Mouse (Mus musculus) CH12.LX (cell line): ENCODE measurements around the gene Isca1.

Experiments used
- CTCF ChIP-seq, 2 experiments: IDR thresholded peaks in 1 of 2; conservative IDR thresholded peaks in 1 of 2; 2 replicates each; pipeline ENCODE4 v1.5.1; 2011 to 2012; ENCODE audit warnings: low read depth in 2 of 2, low read length in 2 of 2, improper control_type of control experiment in 1 of 2, inconsistent platforms in 1 of 2, mild to moderate bottlenecking in 1 of 2, moderate library complexity in 1 of 2
- ELF1 ChIP-seq: IDR thresholded peaks from 2 replicates; pipeline ENCODE4 v1.6.1; 2014; ENCODE audit warnings: low read depth, mild to moderate bottlenecking, inconsistent platforms, low read length, improper control_type of control experiment
- EP300 ChIP-seq: IDR thresholded peaks from 2 replicates; pipeline ENCODE4 v1.6.1; 2011; ENCODE audit warnings: low read length, improper control_type of control experiment
- MAX ChIP-seq: IDR thresholded peaks from 2 replicates; pipeline ENCODE4 v1.6.1; 2011; ENCODE audit warnings: low read length, improper control_type of control experiment
- MXI1 ChIP-seq: IDR thresholded peaks from 2 replicates; pipeline ENCODE4 v1.6.1; 2011; ENCODE audit warnings: mild to moderate bottlenecking, low read depth, low read length, improper control_type of control experiment
- NRF1 ChIP-seq: IDR thresholded peaks from 2 replicates; pipeline ENCODE4 v1.6.1; 2014; ENCODE audit warnings: low read depth, mild to moderate bottlenecking, inconsistent platforms, low read length, improper control_type of control experiment, moderate library complexity
- TCF12 ChIP-seq: IDR thresholded peaks from 2 replicates; pipeline ENCODE4 v1.6.1; 2014; ENCODE audit warnings: low read depth, mild to moderate bottlenecking, inconsistent platforms, low read length, improper control_type of control experiment
- USF1 ChIP-seq: IDR thresholded peaks from 2 replicates; pipeline ENCODE4 v1.6.1; 2014; ENCODE audit warnings: low read depth, mild to moderate bottlenecking, inconsistent platforms, low read length, improper control_type of control experiment
- ZKSCAN1 ChIP-seq: IDR thresholded peaks from 2 replicates; pipeline ENCODE4 v1.6.1; 2012; ENCODE audit warnings: low read depth, inconsistent platforms, low read length, improper control_type of control experiment, borderline replicate concordance

- TF ChIP-seq CTCF (conservative IDR thresholded peaks at IDR 0.05 in 1 of 2, IDR thresholded peaks at IDR 0.05 in 1 of 2; ENCODE audit: low read depth in 2 of 2, low read length in 2 of 2) (no peak), MAX (no peak), EP300 (no peak), MXI1 (no peak), NRF1 (no peak), ZKSCAN1 (no peak), ELF1 (no peak), USF1 (no peak), TCF12 (no peak)
These were observed 42.0 kb upstream of the Isca1 start for GRCm38 (mm10) chr13:59811581-59811980.
